Mouse (Mus musculus) olfactory bulb, adult 2 months (tissue): ENCODE data around the gene Ube2h.

Source experiments
- CTCF ChIP-seq: fragments of 200-500 bp; IDR thresholded peaks from 2 replicates; pipeline ENCODE4 v1.5.1; 2012; ENCODE audit warnings: low read depth, mild to moderate bottlenecking, low read length, moderate library complexity; ENCODE audit not compliant: insufficient read depth
- POLR2A ChIP-seq: fragments of 200-500 bp; IDR thresholded peaks from 2 replicates; pipeline ENCODE4 v1.6.1; 2012; ENCODE audit warnings: mild to moderate bottlenecking, low read depth, low read length, moderate library complexity; ENCODE audit not compliant: insufficient read depth

- TF ChIP-seq CTCF (peak; percentile 88), POLR2A (no peak)
Observed at GRCm38 (mm10) chr6:30205587-30206202, 98.6 kb downstream of the Ube2h start.
